Mouse (Mus musculus) cerebellum, adult 18-20 months (tissue): ENCODE measurements at regions not wholly inside any gene's neighbourhood (a gene's known extent, or its start where the extent isn't known, plus 50 kb on each side); places are given as distances from the start of the nearest gene placed in this dataset.

Experiments used
- DNase-seq, 2 experiments: peaks; one replicate each; pipeline ENCODE4 v3.0.0; 2021

DNA sequence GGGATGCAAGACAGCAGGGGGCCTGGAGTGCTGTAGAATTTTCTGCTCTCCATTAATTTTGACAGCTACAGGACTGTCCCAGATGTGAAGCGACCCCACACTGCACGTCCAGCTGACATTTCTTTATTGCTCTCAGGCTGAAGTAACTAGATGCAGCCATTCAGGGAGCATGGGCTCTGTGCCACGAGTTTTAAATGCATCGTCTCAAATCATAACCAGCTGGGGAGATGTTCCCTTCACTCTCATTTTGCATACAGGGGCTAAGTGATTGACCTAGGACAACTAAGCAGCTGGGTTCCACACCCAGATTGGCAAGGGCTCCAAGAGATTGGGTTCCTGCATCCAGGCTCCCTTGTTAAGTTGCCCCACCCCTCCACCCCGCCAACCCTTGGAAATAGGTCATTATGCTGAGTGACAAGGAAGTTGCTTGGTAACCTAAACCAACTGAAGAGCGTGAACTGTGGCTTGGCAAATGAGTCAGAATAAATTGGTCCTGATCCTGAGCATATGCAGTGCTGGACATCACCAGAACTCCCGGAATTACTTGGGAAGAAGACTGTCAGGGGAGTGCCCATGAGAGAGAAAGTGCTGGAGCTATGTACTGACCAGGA lies 267.4 kb downstream of the Foxo1 start:
- DNase-seq: no peak

DNA sequence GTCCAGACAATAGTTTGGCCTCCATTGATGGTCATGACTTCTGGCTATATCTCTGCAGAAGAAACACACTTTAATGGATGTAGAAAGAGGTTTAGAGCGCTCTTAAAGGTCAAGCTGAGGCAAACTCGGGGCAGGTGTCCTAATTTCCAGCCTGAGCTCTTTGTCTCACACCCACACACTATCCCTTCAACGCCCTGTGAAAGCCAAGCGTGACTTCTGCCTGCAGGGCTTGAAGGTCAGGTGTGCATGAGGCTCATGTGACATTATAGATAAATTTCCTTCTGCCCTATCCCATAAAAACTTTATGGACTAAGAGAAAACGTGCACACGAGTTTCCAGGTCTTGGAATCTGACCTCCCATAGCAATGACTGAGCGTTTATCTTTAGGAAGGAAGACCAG lies 266.0 kb downstream of the Foxo1 start:
- no peak for DNase-seq

GRCm38 (mm10) chr3:52531686-52532351 lies 263.7 kb downstream of the Foxo1 start:
- no peak for DNase-seq

DNA sequence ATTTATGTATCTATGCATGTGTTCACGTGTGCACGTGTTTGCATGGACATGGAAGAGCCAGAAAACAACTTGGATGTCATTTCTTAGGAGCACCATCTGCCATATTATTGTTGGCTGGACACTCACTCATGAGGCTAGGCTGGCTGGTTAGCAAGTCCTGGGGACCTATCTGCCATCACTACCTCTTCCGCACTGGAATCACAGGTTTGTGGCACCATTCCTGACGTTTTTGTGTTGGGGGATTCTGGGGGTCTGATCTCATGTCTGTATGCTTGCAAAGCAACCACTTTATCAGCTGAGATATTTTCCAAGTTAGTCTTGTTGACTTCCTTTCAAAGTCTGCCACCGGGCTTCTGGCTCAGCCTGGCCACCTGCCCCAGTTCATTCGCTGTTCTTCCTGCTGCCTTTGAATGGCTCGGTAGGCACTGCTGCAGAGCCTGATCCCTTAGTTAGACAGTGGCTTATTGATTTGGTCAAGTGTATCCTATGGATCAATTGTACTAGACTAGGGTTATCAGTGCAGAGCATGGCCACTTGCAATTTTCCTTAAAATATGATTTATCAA lies 262.4 kb downstream of the Foxo1 start:
- peak; percentile 34 to 37 for DNase-seq

GRCm38 (mm10) chr3:52529136-52529535 lies 261.0 kb downstream of the Foxo1 start:
- DNase-seq: no peak

DNA sequence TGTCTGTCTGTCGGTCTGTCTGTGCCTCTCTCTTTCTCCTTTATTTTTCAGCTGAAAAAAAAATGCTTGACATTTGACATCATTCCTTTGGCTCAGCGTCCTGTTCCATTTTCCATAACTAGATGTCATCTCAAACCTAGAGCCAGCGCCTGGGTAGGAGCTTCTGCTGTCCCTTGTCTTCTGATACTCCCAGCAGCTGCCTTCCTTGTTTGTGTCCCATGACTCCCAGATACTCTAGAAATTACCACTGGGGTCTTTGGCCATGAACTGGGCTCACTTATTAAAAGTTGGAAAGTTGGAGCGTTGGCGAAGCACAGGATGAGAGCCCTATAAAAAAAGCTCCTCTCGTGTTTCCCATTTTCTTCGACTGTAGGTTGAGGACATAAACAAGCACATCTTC lies 260.4 kb downstream of the Foxo1 start:
- no peak for DNase-seq

- no peak for DNase-seq
Measured at GRCm38 (mm10) chr3:52527781-52528180, 259.6 kb downstream of the Foxo1 start.

GRCm38 (mm10) chr3:52527010-52527754 lies 259.0 kb downstream of the Foxo1 start:
- no peak for DNase-seq

- no peak for DNase-seq
Measured at GRCm38 (mm10) chr3:52522886-52523285, 254.8 kb downstream of the Foxo1 start.

DNA sequence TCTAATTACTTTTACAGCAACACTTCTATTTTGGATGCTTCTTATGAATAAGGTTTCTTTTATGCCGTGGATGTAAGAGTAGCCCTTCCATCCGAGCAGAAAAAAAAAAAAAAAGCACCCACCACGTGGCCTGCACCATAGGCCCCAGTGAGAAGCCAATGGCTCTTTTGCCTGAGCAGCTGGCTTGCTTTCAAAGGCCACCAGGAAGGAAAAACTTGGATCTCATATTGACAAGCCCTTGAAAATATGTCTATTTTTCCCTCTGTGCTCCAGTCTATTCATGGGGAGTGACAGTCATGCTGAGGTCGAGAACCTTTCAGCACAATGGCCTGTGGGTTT lies 252.4 kb downstream of the Foxo1 start:
- no peak for DNase-seq

- no peak for DNase-seq
Measured at GRCm38 (mm10) chr3:52519910-52520608, 251.9 kb downstream of the Foxo1 start.

DNA sequence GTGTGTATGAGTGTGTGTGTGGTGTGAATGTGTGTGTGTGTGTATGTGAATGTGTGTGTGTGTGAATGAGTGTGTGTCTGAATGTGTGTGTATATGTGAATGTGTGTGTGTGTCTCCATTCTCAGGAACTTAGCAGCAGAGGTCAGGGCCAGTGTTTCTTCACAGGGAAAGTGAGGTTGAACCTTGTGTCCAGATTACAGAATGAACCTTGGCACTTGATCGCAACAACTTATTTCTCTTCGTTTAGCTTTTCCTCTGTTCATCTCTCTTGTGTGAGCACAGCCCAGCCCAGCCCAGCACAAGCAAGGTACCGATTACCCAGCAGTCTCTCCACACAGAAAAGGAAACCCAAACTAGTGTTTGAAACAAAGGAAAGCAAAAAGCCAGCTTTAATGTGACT lies 249.7 kb downstream of the Foxo1 start:
- DNase-seq: no peak

- no peak for DNase-seq
Measured at GRCm38 (mm10) chr3:52516691-52517090, 248.6 kb downstream of the Foxo1 start.

DNA sequence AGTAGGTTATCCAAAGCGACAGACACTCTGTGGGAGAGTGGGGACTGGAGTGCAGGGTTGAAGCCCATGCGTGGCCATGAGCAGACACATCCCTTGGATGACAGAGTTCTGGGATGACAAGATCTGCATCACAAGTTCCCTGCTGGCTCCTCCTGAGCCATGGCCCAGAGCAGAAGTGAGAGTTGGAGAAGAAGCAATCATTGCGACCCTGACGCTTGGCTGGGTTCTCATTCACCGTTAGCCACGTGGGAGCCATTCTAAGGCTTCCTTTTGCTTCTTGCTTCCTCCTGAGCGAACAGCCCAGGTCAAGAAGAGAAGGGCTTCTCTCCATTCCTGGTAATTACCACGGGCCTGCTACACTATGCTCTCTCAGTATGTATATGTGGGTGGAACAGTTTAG lies 244.6 kb downstream of the Foxo1 start:
- DNase-seq: no peak

DNA sequence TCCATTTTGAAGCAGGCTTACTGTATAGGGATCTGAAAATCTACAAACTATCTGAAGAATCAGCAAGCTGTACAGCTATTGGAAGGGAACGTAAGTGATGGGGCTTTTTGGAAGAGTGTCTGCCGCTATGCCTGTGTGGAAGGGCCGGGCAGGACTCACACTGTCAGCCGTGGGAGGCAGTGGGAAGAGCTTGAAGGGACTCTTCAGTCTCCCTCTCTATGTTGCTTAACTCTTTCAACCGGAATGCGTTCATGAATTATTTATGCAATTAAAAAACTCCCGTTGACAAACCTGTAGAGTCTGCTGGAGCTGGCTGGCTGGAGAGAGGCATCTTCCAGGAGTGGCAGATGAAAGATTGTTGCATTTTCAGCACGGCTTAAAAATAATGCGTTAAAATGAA lies 243.4 kb downstream of the Foxo1 start:
- DNase-seq: no peak

DNA sequence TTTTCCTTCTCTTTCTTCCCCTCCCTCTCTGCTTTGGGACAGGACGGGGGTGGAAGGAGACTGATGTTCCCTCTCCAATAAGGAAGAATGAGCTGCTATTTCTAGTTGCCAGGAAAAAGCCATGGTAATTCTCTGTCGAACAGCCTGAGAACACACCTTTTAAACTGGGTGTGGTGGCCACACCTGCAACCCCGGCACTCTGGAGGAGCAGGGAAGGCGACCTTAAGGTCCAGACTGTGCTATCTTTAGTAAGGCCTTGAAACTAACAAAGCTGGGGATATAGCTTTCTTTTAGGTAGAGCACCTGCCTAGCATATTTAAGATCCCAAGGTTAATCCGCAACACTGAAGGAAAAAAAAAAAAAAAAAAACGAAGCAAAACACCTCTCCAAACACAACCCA lies 242.7 kb downstream of the Foxo1 start:
- no peak for DNase-seq

- peak; percentile 56 to 75 for DNase-seq
Measured at GRCm38 (mm10) chr3:52510088-52510765, 242.1 kb downstream of the Foxo1 start.

GRCm38 (mm10) chr3:52503925-52504324 lies 235.8 kb downstream of the Foxo1 start:
- no peak for DNase-seq

- no peak for DNase-seq
Measured at GRCm38 (mm10) chr3:52502223-52502622, 234.1 kb downstream of the Foxo1 start.

DNA sequence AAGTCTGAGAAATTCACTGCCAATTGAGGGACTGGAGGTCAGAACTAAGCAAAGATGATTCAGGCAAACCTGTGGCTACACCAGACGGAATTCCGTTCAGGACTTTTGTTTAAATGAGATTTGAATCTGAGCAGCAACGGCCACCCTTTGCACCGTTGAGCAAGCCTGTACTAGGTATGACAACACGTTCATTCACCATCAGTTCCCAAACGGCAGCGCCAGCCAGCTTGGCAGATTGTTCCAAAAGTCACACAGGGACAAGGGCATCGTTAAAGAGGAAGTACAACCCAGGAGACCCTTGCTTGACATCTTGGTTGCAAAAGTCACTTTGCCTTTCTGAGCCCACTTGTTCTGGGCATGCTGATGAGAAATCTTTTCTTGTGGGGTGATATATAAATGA lies 233.5 kb downstream of the Foxo1 start:
- no peak for DNase-seq

- DNase-seq: no peak
Measured at GRCm38 (mm10) chr3:52500026-52500425, 231.9 kb downstream of the Foxo1 start.

GRCm38 (mm10) chr3:52499581-52499980 lies 231.4 kb downstream of the Foxo1 start:
- no peak for DNase-seq
